Mouse (Mus musculus) brain, adult 2 months (tissue): ENCODE results near the gene Chmp6.

ENCODE experiments used
- DNase-seq: peaks from one replicate; pipeline ENCODE4 v3.0.0; 2011; ENCODE audit warnings: low read depth, low spot score

The Chmp6 gene

DNA sequence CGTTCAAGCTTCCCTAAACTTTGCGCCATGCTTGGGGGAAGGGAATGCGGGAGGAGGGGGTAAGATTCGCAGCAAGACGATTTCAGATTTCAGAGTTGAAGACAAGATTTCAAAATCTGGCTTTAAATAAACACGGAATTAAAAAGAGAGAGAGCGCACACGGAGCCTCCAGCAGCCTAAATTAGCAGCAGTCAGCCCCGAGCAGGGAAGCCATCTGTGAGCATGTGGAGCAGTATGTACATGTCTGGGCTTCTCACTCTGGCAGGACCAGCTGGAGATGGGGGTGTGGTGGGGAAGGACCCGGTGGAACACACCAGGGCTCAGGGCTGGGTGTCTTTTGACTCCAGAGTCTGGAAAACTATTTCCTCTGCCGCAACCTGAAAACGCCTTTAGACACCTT is 24.0 kb downstream of the Chmp6 start:
- peak; percentile 94 for DNase-seq

GRCm38 (mm10) chr11:119937772-119938502 is 24.7 kb downstream of the Chmp6 start:
- peak; percentile 77 for DNase-seq

DNA sequence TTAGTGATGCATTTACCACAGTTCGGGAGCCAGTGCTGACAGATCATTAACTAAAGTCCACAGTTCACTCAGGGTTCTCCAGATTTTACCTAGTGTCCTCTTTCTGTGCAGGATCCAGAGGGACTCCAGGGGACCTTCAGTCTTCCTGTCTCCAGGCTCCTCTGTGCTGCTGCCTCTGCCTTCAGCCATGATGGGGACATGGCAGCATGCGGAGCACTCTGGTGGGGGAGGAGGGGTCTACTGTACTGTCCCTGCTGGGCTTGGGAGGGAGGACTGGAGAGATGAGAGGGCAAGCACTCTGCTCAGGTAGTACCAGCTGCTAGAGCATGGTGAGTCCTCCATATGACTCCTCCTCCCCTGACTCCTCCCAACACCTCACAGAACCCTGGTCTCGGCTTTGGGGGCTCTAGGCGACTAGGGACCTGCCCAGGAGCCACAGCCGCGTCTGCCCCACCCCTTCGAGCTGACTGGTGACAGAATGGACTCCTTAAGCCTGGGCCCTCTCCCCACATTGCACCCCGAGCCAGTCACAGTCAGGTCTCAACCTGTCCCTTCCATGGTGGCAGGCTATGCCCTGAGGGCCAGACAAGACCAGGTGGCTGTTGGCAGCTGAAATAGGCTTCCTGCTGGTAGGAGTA is 26.0 kb downstream of the Chmp6 start:
- no peak for DNase-seq

- DNase-seq = no peak
Observed at GRCm38 (mm10) chr11:119939711-119940106, 26.5 kb downstream of the Chmp6 start.

- DNase-seq = peak; percentile 84
Observed at GRCm38 (mm10) chr11:119940142-119940541, 26.9 kb downstream of the Chmp6 start.

DNA sequence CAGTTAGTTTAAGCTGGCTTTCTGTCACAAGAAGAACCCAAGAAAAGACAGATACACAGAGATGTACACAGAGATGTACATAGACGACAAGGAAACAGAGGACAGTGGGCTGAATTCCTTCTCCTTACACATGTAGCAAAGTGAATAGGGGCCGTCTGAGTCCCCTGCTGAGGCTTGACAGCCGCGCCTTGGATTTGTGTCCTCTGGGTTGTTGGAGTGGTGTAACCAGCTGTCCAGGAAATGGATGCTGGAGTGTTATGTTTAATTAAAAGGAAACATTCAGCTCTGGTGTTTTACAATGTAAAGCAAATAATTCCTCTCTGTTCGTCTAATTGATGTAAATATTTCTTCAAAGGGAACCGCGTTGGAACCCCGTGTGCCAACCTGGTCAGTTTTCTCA is 28.6 kb downstream of the Chmp6 start:
- DNase-seq = no peak

DNA sequence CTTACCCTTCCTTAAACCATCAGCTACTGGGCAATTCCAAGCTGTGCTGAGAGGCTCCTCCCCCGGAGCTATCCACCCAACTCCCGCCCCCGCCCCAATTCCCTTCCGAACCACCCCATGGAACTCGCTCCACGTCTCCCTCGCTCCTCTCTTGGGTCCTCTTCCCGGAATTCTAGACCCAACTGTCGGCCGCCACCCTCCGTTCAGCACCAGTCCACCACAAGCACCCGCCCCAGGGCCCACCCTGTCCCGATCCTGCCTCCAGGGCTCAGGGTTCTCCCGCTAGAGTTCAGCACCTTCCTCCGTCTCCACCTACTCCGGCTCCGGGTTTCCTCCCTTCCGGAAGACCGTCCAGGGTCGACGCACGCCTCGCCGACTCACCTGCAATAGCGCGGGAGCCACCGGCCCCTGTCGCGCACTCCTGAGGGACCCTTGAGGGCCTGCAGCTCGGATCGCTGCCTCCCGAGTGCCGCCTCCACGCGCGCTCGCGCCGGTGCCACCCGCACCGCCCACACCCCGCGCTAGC is 29.0 kb downstream of the Chmp6 start:
- peak; percentile 68 for DNase-seq

GRCm38 (mm10) chr11:119942727-119943427 is 29.6 kb downstream of the Chmp6 start, which contains the start of gene Baiap2:
TSS of gene Baiap2 (plus strand) at chr11:119942763.
- DNase-seq = peak; percentile 98

GRCm38 (mm10) chr11:119943428-119943988 is 30.3 kb downstream of the Chmp6 start:
- DNase-seq = peak; percentile 63

GRCm38 (mm10) chr11:119945343-119945742 is 32.1 kb downstream of the Chmp6 start:
- DNase-seq = no peak

DNA sequence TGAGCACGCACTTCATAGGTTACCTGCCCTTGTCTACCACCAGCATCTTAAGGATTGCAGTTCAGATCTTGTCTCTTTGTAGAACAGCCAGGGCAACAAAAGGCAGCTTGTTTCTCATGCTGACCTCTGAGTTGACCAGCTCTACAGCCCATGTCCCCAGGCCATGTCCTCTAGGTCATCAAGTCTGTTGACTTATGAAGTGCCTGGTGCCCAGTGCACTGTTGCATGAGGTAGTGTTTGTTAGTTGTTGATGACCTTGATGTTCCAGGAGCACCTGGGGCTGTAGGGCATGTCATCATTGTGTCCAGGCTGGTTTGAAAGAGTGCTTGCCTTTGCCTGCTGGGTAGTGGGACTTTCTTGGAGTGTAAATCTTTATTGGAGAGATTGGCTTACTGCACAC is 34.2 kb downstream of the Chmp6 start:
- DNase-seq = no peak

- DNase-seq = no peak
Observed at GRCm38 (mm10) chr11:119947897-119948296, 34.7 kb downstream of the Chmp6 start.

DNA sequence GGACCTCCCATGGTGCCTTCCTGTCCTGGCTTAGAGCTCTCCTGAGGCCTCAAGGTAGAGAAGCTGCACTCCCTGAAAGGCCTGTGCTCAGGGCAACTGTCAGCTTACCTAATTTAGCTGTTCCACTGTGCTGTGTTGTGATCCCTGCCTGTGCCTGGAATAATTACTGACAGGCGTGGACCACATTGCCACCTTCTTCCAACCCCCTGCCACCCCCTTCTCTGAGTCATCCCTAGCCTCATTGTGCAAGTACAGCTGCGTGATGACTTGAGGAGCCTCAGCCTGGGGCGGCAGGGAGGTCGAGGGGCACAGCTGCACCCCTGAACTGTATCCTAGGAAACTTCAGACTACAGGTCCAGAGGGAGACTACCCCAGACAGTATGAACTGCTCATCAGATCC is 35.1 kb downstream of the Chmp6 start:
- peak; percentile 72 for DNase-seq

- peak; percentile 68 for DNase-seq
Observed at GRCm38 (mm10) chr11:119948803-119949202, 35.6 kb downstream of the Chmp6 start.

- no peak for DNase-seq
Observed at GRCm38 (mm10) chr11:119950535-119950934, 37.3 kb downstream of the Chmp6 start.

GRCm38 (mm10) chr11:119951326-119951725 is 38.1 kb downstream of the Chmp6 start:
- DNase-seq = no peak

- DNase-seq = peak; percentile 67
Observed at GRCm38 (mm10) chr11:119952429-119953224, 39.4 kb downstream of the Chmp6 start.

DNA sequence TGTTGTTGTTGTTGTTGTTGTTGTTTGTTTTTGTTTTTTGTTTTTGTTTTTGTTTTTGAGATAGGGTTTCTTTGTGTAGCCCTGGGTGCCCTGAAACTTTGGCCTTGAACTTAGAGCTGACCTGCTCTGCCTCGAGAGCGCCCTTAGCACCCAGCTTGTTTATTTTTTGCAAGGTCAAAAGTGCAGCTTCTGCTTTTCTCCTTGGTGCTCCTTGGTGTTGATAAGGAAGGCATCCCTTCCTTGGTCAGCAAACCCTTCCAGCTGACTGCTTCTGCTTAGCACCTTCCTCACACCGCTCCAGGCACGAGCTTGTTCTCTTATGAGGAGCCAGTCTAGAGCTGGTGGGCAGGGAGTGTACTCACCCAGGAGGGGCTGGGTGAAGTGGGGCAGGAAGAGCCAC is 41.0 kb downstream of the Chmp6 start:
- no peak for DNase-seq

DNA sequence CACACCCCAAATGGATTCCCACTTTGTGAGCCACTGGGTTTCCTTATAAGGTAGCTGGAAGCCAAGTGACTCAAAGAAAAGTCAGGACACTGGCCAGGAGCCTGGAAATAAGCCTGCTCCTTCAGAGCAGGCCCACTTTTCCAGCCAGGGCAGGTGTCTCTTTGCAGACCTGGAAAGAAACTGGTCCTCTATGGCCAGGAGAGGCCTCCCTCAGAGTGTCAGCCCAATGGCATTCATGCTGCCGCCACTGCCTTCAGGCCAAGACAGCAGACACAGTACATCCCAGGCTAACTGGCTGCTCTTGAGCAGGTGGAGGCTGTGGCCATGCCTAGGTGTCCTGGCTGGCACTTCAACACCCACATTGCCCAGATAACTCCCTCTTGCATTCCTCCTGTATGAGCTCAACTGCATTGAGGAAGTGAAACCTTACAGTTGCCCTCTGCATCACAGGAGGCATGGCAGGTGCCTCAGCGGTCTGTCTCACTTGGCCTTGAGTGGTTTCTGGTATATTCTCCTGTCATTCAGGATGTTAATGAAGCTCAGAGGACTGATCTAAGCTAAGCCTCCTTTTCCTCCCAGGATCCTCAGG is 41.6 kb downstream of the Chmp6 start:
- DNase-seq = no peak

- no peak for DNase-seq
Observed at GRCm38 (mm10) chr11:119955432-119955831, 42.2 kb downstream of the Chmp6 start.

GRCm38 (mm10) chr11:119956590-119956989 is 43.3 kb downstream of the Chmp6 start:
- DNase-seq = peak; percentile 70
